Comparison of ENCODE assay signal across 8 mouse cellular contexts in genomic region chr3:127552973-127553719, GRCm38 (mm10). TPM values are rescaled to one million over a fixed set of nuclear protein-coding genes. Genes with fewer than 3 reads are reported as not detected.
DNase-seq lines count a peak whose midpoint lies in the region; ATAC-seq and TF ChIP-seq lines count a peak whose summit lies in the region.

TSS of gene Larp7 (minus strand) at chr3:127553349.
TSS of gene Zgrf1 (plus strand) at chr3:127553489.

- peak within 1 kb of the TSS; percentile 99 for H3K4me3 ChIP-seq in ES-Bruce4 (ENCODE audit: low read depth, low read length)
- peak within 1 kb of the TSS; percentile 68 for H3K4me3 ChIP-seq in forebrain, embryonic 13.5 days
- H3K4me3 ChIP-seq in liver, postnatal 0 days (ENCODE audit: low read depth, low read length), result peak within 1 kb of the TSS; percentile 72
- H3K4me3 ChIP-seq in neural tube, embryonic 14.5 days (ENCODE audit: low read depth, low read length), result peak within 1 kb of the TSS; percentile 61

- WGBS in forebrain, embryonic 13.5 days, result under 1% methylated on average over 73 of the region's 73 CpGs
- WGBS in large intestine, adult 2 months, result under 1% methylated on average over 73 of the region's 73 CpGs
- WGBS in liver, postnatal 0 days (ENCODE audit: insufficient replicate concordance), result under 1% methylated on average over 72 of the region's 73 CpGs
- WGBS in neural tube, embryonic 14.5 days, result under 1% methylated on average over 71 of the region's 73 CpGs

- peak within 1 kb of the TSS; percentile 86 for H3K9ac ChIP-seq in ES-Bruce4 (ENCODE audit: low read depth, poor library complexity, severe bottlenecking)
- H3K9ac ChIP-seq in forebrain, embryonic 13.5 days, result peak within 1 kb of the TSS; percentile 73
- H3K9ac ChIP-seq in liver, postnatal 0 days (replicated peaks), result peak within 1 kb of the TSS; percentile 79
- H3K9ac ChIP-seq in neural tube, embryonic 14.5 days (replicated peaks; ENCODE audit: low read depth, low read length), result peak within 1 kb of the TSS; percentile 73

- no peak for TF ChIP-seq EP300 in ES-Bruce4 (IDR thresholded peaks at IDR 0.05; ENCODE audit: insufficient read depth, low read depth, low read length)
- peak; percentile 59; the same call in 1 of the 2 replicates for TF ChIP-seq EP300 in liver, postnatal 0 days (IDR thresholded peaks at IDR 0.05; ENCODE audit: low read depth)

- peaks cover 2% of the 10 kb centered on the region for H3K4me1 ChIP-seq in ES-Bruce4 (ENCODE audit: control insufficient read depth, insufficient read depth, low read length)
- peaks cover 21% of the 10 kb centered on the region for H3K4me1 ChIP-seq in forebrain, embryonic 13.5 days
- peaks cover 7% of the 10 kb centered on the region; the same call in 1 of the 2 replicates for H3K4me1 ChIP-seq in liver, postnatal 0 days (ENCODE audit: insufficient read depth)
- 0 out of 2 replicates have a peak, but pooled peaks cover 3% of the 10 kb centered on the region for H3K4me1 ChIP-seq in neural tube, embryonic 14.5 days (ENCODE audit: control insufficient read depth, insufficient read depth, low read length)

- H3K36me3 ChIP-seq in ES-Bruce4 (ENCODE audit: control insufficient read depth, insufficient read depth, low read length, poor library complexity, severe bottlenecking), result peaks cover 19% of the 10 kb centered on the region
- H3K36me3 ChIP-seq in forebrain, embryonic 13.5 days (ENCODE audit: poor library complexity, severe bottlenecking), result peaks cover 22% of the 10 kb centered on the region
- no peaks in the 10 kb centered on the region; the same call in none of the 2 replicates for H3K36me3 ChIP-seq in liver, postnatal 0 days (replicated peaks; ENCODE audit: insufficient read depth, low read length)
- no peaks in the 10 kb centered on the region for H3K36me3 ChIP-seq in neural tube, embryonic 14.5 days (ENCODE audit: control insufficient read depth, insufficient read depth, low read length)

- peak; percentile 98 to 99 for DNase-seq in heart, postnatal 10 days
- DNase-seq in large intestine, adult 2 months (ENCODE audit: low read depth, low spot score), result peak; percentile 88
- peak; percentile 98 for DNase-seq in liver, postnatal 0 days
- DNase-seq in testis, postnatal 10 days (ENCODE audit: low spot score), result peak; percentile 98

- peak within 1 kb of the TSS; percentile 84 for H3K27ac ChIP-seq in ES-Bruce4 (ENCODE audit: insufficient read depth, low read length)
- H3K27ac ChIP-seq in forebrain, embryonic 13.5 days, result peak within 1 kb of the TSS; percentile 92
- peak within 1 kb of the TSS; percentile 94 for H3K27ac ChIP-seq in liver, postnatal 0 days (ENCODE audit: low read depth)
- peak within 1 kb of the TSS; percentile 95 for H3K27ac ChIP-seq in neural tube, embryonic 14.5 days (ENCODE audit: low read depth, low read length)

- TF ChIP-seq POLR2A in ES-Bruce4 (IDR thresholded peaks at IDR 0.05; ENCODE audit: insufficient read depth, low read length), result no peak

- ATAC-seq in cerebellum, adult (ENCODE audit: insufficient number of reproducible peaks, low FRiP score, low TSS enrichment), result peak; percentile 95
- ATAC-seq in forebrain, embryonic 13.5 days, result peak; percentile 99
- peak; percentile 98 for ATAC-seq in liver, postnatal 0 days
- ATAC-seq in neural tube, embryonic 14.5 days (ENCODE audit: low read depth), result peak; percentile 99

- TF ChIP-seq CTCF in ES-Bruce4 (IDR thresholded peaks at IDR 0.05; ENCODE audit: low read depth, low read length), result no peak
- peak; percentile 17; the same call in 1 of the 2 replicates for TF ChIP-seq CTCF in liver, postnatal 0 days (IDR thresholded peaks at IDR 0.05; ENCODE audit: low read depth)

- H3K4me2 ChIP-seq in forebrain, embryonic 13.5 days, result peak within 1 kb of the TSS; percentile 68
- H3K4me2 ChIP-seq in liver, postnatal 0 days (ENCODE audit: low read depth, low read length), result peak within 1 kb of the TSS; percentile 75
- H3K4me2 ChIP-seq in neural tube, embryonic 14.5 days (ENCODE audit: low read depth, low read length), result peak within 1 kb of the TSS; percentile 67

- H3K9me3 ChIP-seq in ES-Bruce4 (replicated peaks; ENCODE audit: control insufficient read depth, insufficient read depth, low read length, poor library complexity, severe bottlenecking), result no peaks in the 10 kb centered on the region
- no peaks in the 10 kb centered on the region for H3K9me3 ChIP-seq in forebrain, embryonic 13.5 days (replicated peaks)
- H3K9me3 ChIP-seq in liver, postnatal 0 days (ENCODE audit: low read length), result no peaks in the 10 kb centered on the region
- no peaks in the 10 kb centered on the region for H3K9me3 ChIP-seq in neural tube, embryonic 14.5 days (ENCODE audit: control insufficient read depth, low read length)

- intact Hi-C loops in heart, postnatal 10 days (cut with DNase I), result no loop called here

- H3K27me3 ChIP-seq in ES-Bruce4 (ENCODE audit: control insufficient read depth, insufficient read depth, low read length, poor library complexity, severe bottlenecking), result no peaks in the 10 kb centered on the region
- H3K27me3 ChIP-seq in forebrain, embryonic 13.5 days, result no peaks in the 10 kb centered on the region
- no peaks in the 10 kb centered on the region for H3K27me3 ChIP-seq in liver, postnatal 0 days (ENCODE audit: insufficient read depth, low read length)
- no peaks in the 10 kb centered on the region for H3K27me3 ChIP-seq in neural tube, embryonic 14.5 days (ENCODE audit: control insufficient read depth, insufficient read depth, low read length)

RNA-seq across cellular contexts. Expression of gene Larp7, which starts in this region (rescaled TPM):
- 110 and 116 TPM in 2 replicates for polyA plus RNA-seq in ES-Bruce4 (2011; ENCODE audit: insufficient read depth, insufficient read length, low read depth, missing spikeins)
- 58.2 and 59.1 TPM in 2 replicates for polyA plus RNA-seq in forebrain, embryonic 13.5 days (2015; fragmentation: Nextera tagmentation; extraction: Ambion mirVana)
- total RNA-seq in heart, postnatal 10 days (2021), result 10 to 100 TPM; 30.1 to 32.4 TPM
- 2.1 and 2.2 TPM in 2 replicates for polyA plus RNA-seq in large intestine, adult 2 months (2012; rRNA removed)
- polyA plus RNA-seq in liver, postnatal 0 days (2015; fragmentation: Nextera tagmentation; extraction: Ambion mirVana), result 19.3 and 20.5 TPM in 2 replicates
- polyA plus RNA-seq in neural tube, embryonic 14.5 days (2014; fragmentation: Nextera tagmentation; extraction: Ambion mirVana), result 25.5 and 26.4 TPM in 2 replicates

RNA-seq across cellular contexts. Expression of gene Zgrf1, which starts in this region (rescaled TPM):
- 27.5 and 28.3 TPM in 2 replicates for polyA plus RNA-seq in ES-Bruce4 (2011; ENCODE audit: insufficient read depth, insufficient read length, low read depth, missing spikeins)
- polyA plus RNA-seq in forebrain, embryonic 13.5 days (2015; fragmentation: Nextera tagmentation; extraction: Ambion mirVana), result 9.2 and 10.6 TPM in 2 replicates
- 1 to 10 TPM; 2.7 to 3.2 TPM for total RNA-seq in heart, postnatal 10 days (2021)
- polyA plus RNA-seq in large intestine, adult 2 months (2012; rRNA removed), result 0.43 and 0.96 TPM in 2 replicates
- 1.1 and 1.5 TPM in 2 replicates for polyA plus RNA-seq in liver, postnatal 0 days (2015; fragmentation: Nextera tagmentation; extraction: Ambion mirVana)
- 4.1 and 5.1 TPM in 2 replicates for polyA plus RNA-seq in neural tube, embryonic 14.5 days (2014; fragmentation: Nextera tagmentation; extraction: Ambion mirVana)

Comparison
In these comparisons a context has a peak if more than half of its experiments do, and no peak if none do; other contexts are left out.
1. Peak in every context shown above with its lines: DNase-seq, ATAC-seq, H3K4me3 ChIP-seq and H3K27ac ChIP-seq.